Mouse (Mus musculus) cerebellum, postnatal 4 days (tissue): Measurements from ENCODE around the gene Phf13.
A peak's percentile ranks its signal among the peaks of the same experiment; 100 is the strongest.

Source experiments
- DNase-seq, 2 experiments: peaks; one replicate each; pipeline ENCODE4 v3.0.0; 2022; ENCODE audit warnings: low spot score in 2 of 2, mixed read lengths in 1 of 2

Phf13 gene

GRCm38 (mm10) chr4:151992091-151992490, 4.0 kb downstream of the Phf13 start:
- no peak for DNase-seq

- DNase-seq = no peak
These were observed 7.0 kb downstream of the Phf13 start for GRCm38 (mm10) chr4:151989110-151989488.

GRCm38 (mm10) chr4:151988342-151989109, 7.5 kb downstream of the Phf13 start, which contains the start of gene Thap3:
Thap3 (minus strand) TSS chr4:151988997.
- DNase-seq = peak in 1 of 2 experiments; percentile 82

GRCm38 (mm10) chr4:151988014-151988341, 8.1 kb downstream of the Phf13 start:
- no peak for DNase-seq

- DNase-seq = no peak
These were observed 9.4 kb downstream of the Phf13 start for GRCm38 (mm10) chr4:151986650-151987049.

GRCm38 (mm10) chr4:151985886-151986285, 10.2 kb downstream of the Phf13 start:
- no peak for DNase-seq

- DNase-seq = peak in 1 of 2 experiments; percentile 53
These were observed 12.5 kb downstream of the Phf13 start for GRCm38 (mm10) chr4:151983560-151983959.

- no peak for DNase-seq
These were observed 13.0 kb downstream of the Phf13 start for GRCm38 (mm10) chr4:151983043-151983442.

GRCm38 (mm10) chr4:151981363-151981762, 14.7 kb downstream of the Phf13 start:
- peak; percentile 73 to 89 for DNase-seq

- DNase-seq = no peak
These were observed 15.4 kb downstream of the Phf13 start for GRCm38 (mm10) chr4:151980699-151981098.

GRCm38 (mm10) chr4:151977748-151978147, 18.3 kb downstream of the Phf13 start:
- peak; percentile 91 to 92 for DNase-seq

GRCm38 (mm10) chr4:151975441-151975840, 20.6 kb downstream of the Phf13 start:
- peak in 1 of 2 experiments; percentile 49 for DNase-seq

GRCm38 (mm10) chr4:151972221-151972967, 23.7 kb downstream of the Phf13 start:
- DNase-seq = peak in 1 of 2 experiments; percentile 68

- no peak for DNase-seq
These were observed 27.7 kb downstream of the Phf13 start for GRCm38 (mm10) chr4:151968204-151968921.

- no peak for DNase-seq
These were observed 33.2 kb downstream of the Phf13 start for GRCm38 (mm10) chr4:151962817-151963216.

- DNase-seq = no peak
These were observed 35.6 kb downstream of the Phf13 start for GRCm38 (mm10) chr4:151960513-151960854.

GRCm38 (mm10) chr4:151959849-151960512, 36.1 kb downstream of the Phf13 start:
- DNase-seq = no peak

- no peak for DNase-seq
These were observed 38.3 kb downstream of the Phf13 start for GRCm38 (mm10) chr4:151957584-151958315.

GRCm38 (mm10) chr4:151955791-151956190, 40.3 kb downstream of the Phf13 start:
- no peak for DNase-seq

- no peak for DNase-seq
These were observed 42.8 kb downstream of the Phf13 start for GRCm38 (mm10) chr4:151953209-151953608.
